Mouse (Mus musculus): ENCODE results near the gene Btnl10. TPM values are rescaled to one million over a fixed set of nuclear protein-coding genes. Genes with fewer than 3 reads are reported as not detected.

Gene Btnl10
- polyA plus RNA-seq, 2 experiments from 2014 or later = not detected

DNA sequence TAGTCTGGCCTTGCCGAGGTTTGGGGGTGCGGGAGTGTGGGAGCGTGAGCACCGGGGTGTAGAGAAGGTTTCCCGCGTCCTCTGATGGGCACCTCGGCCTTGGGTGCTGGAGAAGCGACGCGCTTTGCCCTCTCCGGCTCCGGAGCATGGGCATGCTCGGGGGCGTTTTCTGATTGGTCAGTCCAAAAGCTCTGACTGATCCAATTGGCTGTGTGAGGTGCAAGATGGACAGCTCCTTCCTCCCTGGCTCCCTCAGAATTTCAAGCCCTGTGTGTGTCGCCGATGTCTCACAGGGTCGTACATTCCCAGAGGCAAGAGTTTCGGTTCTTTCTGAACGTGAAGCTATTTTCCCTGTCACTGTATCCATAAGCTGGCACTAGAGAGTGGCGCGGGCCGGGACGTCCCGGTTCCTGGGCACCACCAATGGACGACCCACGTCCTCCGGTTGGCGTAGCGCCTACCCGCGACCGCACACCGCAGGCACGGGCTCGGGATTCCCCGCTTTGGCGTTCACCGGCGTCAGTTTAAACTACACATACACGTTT lies 42.3 kb downstream of the Btnl10 start:
- peak; percentile 91 for ATAC-seq

DNA sequence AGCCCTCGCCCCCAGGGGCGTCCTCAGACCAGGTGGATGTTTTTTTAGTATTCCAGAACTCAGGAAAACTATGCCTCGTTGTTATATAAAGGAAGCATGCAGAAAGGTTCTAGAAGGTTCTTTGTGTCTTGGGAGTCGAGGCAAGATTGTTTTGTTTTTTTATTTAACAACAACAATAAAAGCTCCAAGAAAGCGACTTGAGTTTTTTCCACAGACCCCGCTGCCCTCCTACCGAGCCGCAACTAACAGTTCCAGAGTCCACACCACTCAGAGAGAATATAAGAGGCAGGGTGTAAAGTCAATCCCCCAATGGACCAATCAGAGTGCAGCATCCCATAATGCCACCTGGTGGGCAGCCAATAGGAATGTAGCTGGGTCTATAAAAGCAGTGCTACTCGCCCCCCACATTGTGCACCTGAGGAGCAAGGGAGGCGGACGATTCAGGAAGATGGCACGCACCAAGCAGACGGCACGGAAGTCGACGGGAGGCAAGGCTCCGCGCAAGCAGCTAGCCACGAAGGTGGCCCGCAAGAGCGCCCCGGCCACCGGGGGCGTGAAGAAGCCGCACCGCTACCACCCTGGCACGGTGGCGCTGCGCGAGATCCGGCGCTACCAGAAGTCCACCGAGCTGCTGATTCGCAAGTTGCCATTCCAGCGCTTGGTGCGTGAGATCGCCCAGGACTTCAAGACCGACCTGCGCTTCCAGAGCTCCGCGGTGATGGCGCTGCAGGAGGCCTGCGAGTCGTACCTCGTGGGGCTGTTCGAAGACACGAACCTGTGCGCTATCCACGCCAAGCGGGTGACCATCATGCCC lies 43.9 kb downstream of the Btnl10 start:
- no peak for ATAC-seq

DNA sequence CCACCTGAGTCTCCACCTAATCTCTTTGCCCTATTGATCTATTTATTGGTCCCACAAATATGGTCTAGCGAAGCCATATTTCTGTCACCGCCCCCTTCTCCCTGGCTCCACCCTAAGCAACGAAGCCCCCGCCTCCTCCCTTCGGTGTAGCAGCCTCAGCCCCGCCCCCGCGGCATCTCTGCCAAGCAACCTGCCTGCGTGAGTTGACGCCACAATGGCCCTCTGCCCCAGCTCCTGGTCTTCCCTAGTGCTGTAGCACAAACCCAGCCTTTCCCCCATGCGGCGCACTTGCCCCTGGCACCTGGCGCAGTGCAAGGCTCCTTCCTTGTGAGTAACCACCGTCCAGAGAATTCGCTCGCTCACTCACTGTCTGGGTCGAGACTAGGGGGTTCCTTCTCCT lies 45.8 kb downstream of the Btnl10 start:
- no peak for ATAC-seq

GRCm38 (mm10) chr11:58964216-58964615 lies 46.5 kb downstream of the Btnl10 start:
- no peak for ATAC-seq

- ATAC-seq = no peak
Measured at GRCm38 (mm10) chr11:58965001-58965760, 47.5 kb downstream of the Btnl10 start.

GRCm38 (mm10) chr11:58967346-58967745 lies 49.6 kb downstream of the Btnl10 start:
- ATAC-seq = no peak

DNA sequence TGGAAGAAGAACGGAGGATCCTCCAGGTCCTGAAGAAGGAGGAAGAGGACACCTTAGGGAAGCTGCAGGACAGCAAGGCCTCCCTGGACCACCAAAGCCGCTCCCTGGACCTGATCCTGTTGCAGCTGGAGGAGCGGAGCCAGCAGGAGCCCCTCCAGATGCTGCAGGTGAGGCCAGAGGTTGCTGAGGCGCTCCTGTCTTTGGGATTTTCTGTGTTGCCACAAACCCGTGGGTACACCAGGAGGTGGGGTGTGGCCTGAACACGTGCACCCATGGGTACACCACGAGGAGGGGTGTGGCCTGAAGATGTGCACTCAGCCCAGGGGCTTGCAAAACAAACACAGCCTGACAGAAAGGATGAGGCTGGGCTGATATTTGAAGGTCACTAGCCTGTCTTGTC lies 50.8 kb downstream of the Btnl10 start:
- no peak for ATAC-seq

DNA sequence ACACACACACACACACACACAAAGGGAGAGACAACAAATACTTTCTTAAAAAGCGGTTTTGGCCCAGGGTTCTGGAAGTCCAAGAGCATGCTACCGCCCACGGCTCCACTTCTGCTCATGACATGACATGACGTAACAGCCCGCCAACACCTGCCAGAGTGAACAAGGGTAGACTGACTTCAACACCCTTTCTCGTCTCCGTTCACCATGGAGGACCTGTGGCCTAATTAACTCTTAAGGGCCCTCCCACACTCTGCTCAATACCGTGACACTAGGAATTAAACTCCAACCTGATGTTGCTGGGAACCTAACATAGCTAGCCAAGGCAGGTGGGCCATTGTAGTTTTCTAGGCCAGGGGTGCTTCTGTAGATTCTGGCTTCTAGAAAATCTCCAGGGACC lies 51.3 kb downstream of the Btnl10 start:
- ATAC-seq = no peak

GRCm38 (mm10) chr11:58969659-58970058 lies 52.0 kb downstream of the Btnl10 start:
- no peak for ATAC-seq

DNA sequence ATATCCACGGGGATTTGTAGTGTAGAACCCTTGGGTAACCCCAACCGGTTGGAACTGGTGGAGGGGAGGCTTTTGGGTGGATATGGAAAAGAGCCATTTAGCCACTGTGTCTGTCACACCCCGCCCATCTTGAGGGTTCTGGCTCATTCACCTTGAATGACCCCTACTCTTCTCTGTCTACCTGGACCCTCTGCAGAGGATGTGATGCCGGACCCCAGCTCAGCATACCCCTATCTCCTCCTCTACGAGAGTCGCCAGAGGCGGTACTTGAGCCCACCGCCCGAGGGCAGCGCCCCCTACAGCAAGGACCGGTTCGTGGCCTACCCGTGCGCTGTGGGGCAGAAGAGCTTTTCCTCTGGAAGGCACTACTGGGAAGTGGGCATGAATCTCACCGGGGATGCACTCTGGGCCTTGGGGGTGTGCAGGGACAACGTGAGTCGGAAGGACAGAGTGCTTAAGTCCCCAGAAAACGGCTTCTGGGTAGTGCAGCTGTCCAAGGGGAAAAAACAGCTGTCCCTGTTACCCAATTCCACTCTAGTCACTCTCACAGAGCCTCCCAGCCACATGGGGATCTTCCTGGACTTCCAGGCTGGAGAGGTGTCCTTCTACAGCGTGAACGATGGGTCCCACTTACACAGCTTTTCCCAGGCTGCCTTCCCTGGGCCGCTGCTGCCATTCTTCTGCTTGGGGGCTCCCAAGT lies 53.3 kb downstream of the Btnl10 start:
- no peak for ATAC-seq

DNA sequence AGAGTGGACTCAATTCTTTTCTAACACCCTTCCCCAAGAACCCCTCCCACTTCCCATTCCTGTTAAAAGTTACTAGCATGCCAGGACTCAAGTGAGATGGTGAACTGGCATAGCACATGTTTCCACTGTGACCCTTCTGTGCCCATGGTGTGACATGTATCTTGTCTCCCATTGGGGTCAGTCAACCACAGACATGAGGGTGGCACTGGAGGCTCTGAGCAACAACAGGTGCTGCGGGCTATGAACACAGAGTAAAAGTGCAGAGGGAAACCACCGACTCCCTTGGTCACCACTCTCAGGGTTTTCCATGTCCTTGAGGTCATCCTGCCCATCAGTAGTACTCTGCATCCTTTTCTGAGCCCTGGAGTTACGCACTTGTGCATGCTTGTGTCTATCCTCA lies 54.1 kb downstream of the Btnl10 start:
- no peak for ATAC-seq

GRCm38 (mm10) chr11:58974414-58974813 lies 56.7 kb downstream of the Btnl10 start:
- no peak for ATAC-seq

Other genes starting within 250 kb of the Btnl10 start
- gene Olfr320, start 236.8 kb upstream of the Btnl10 start, polyA plus RNA-seq (2017; shearing (Covaris generic)) = not detected
- not detected for gene Olfr319, start 218.7 kb upstream of the Btnl10 start, polyA plus RNA-seq (2017; shearing (Covaris generic))
- not detected for gene Olfr318, start 193.9 kb upstream of the Btnl10 start, polyA plus RNA-seq (2017; shearing (Covaris generic))
- not detected for gene Olfr317, start 178.7 kb upstream of the Btnl10 start, polyA plus RNA-seq (2017; shearing (Covaris generic))
- not detected for gene Olfr316, start 165.2 kb upstream of the Btnl10 start, polyA plus RNA-seq (2017; shearing (Covaris generic))
- not detected for gene Olfr315, start 144.7 kb upstream of the Btnl10 start, polyA plus RNA-seq (2017; shearing (Covaris generic))
- not detected for gene Olfr314, start 135.0 kb upstream of the Btnl10 start, polyA plus RNA-seq (2017; shearing (Covaris generic))
- gene Fam183b, start 115.9 kb upstream of the Btnl10 start, polyA plus RNA-seq (2017; shearing (Covaris generic)) = under 1 TPM in 1 of 2 experiments, not detected in 1; 1.00 TPM
- not detected for gene Olfr313, start 102.9 kb upstream of the Btnl10 start, polyA plus RNA-seq (2017; shearing (Covaris generic))
- under 1 TPM in 1 of 2 experiments, not detected in 1; 0.13 TPM for gene Olfr312, start 88.7 kb upstream of the Btnl10 start, polyA plus RNA-seq (2017; shearing (Covaris generic))
- not detected for gene Olfr311, start 78.7 kb upstream of the Btnl10 start, polyA plus RNA-seq (2017; shearing (Covaris generic))
- gene Gm12258, start 70.8 kb upstream of the Btnl10 start, polyA plus RNA-seq (2017; shearing (Covaris generic)) = 1 to 10 TPM; 7.1 to 7.9 TPM
- 10 to 100 TPM; 11.0 to 14.5 TPM for gene 2810021J22Rik, start 50.7 kb upstream of the Btnl10 start, polyA plus RNA-seq (2017; shearing (Covaris generic))
- gene Zfp39, start 13.7 kb upstream of the Btnl10 start, polyA plus RNA-seq (2017; shearing (Covaris generic)) = 10 to 100 TPM in 1 of 2 experiments, 1 to 10 TPM in 1; 8.2 to 10.6 TPM
- gene Rnf187, start 21.0 kb downstream of the Btnl10 start, polyA plus RNA-seq (2017; shearing (Covaris generic)) = 10 to 100 TPM in 1 of 2 experiments, 1 to 10 TPM in 1; 10.0 to 18.7 TPM
- gene Hist3h2ba, start 31.0 kb downstream of the Btnl10 start, polyA plus RNA-seq (2017; shearing (Covaris generic)) = 1 to 10 TPM; 4.9 to 6.6 TPM
- gene Hist3h2a, start 36.8 kb downstream of the Btnl10 start, polyA plus RNA-seq (2017; shearing (Covaris generic)) = 10 to 100 TPM in 1 of 2 experiments, 1 to 10 TPM in 1; 9.6 to 10.3 TPM
- gene Trim17, start 36.8 kb downstream of the Btnl10 start, polyA plus RNA-seq (2017; shearing (Covaris generic)) = under 1 TPM; 0.28 to 0.46 TPM
- gene Trim11, start 60.2 kb downstream of the Btnl10 start, polyA plus RNA-seq (2017; shearing (Covaris generic)) = 10 to 100 TPM; 23.7 to 27.1 TPM
- gene Obscn, start 218.5 kb downstream of the Btnl10 start, polyA plus RNA-seq (2017; shearing (Covaris generic)) = not detected
- gene Iba57, start 245.8 kb downstream of the Btnl10 start, polyA plus RNA-seq (2017; shearing (Covaris generic)) = 1 to 10 TPM; 1.2 to 1.8 TPM